Mouse (Mus musculus) Patski (cell line): ENCODE measurements around the gene Olfr522. TPM values are rescaled to one million over a fixed set of nuclear protein-coding genes. Genes with fewer than 3 reads are reported as not detected.
"Not testable (repeated sequence)": the region's sequence is repeated elsewhere in the genome, so short reads cannot be mapped to it uniquely, and the experiment has no call there.

Experiments used
- ATAC-seq: fragments of 100-300 bp; one replicate; pipeline ENCODE4 v1.8.0; 2021
- CTCF ChIA-PET: fragments of 350-600 bp; sonication (Branson Sonifier 250); formaldehyde crosslinking; loops from one replicate; lab custom pipeline; 2022; ENCODE audit warnings: inconsistent platforms; lab: Charles Lee
- POLR2A ChIA-PET: fragments of 350-600 bp; sonication (Branson Sonifier 250); formaldehyde crosslinking; loops from one replicate; lab custom pipeline; 2022; ENCODE audit warnings: antibody characterized with exemption, inconsistent platforms; lab: Charles Lee
- DNase-seq: peaks from one replicate; pipeline ENCODE4 v3.0.0-alpha.2; 2011; ENCODE audit warnings: low read depth, low spot score
- H3K27me3 ChIP-seq: fragments of 371-371 bp; one replicate; pipeline ENCODE4 v1.5.1; 2021
- CTCF ChIP-seq: fragments of 100-300 bp; IDR thresholded peaks from one replicate; pipeline ENCODE4 v1.5.1; 2021
- in situ Hi-C: fragments of 300-500 bp; cut with MboI; formaldehyde crosslinking; loops from 3 replicates; pipeline ENCODE4 v1.11.1; 2018; ENCODE audit warnings: low pct_unique_long_range_greater_than_20kb, mixed read lengths
- polyA plus RNA-seq: library from polyadenylated mRNA; unstranded; gene quantifications from one replicate; pipeline ENCODE4 v1.2.3, GENCODE M21; 2021

Gene Olfr522
- polyA plus RNA-seq, 1 experiment from 2014 or later = not detected

DNA sequence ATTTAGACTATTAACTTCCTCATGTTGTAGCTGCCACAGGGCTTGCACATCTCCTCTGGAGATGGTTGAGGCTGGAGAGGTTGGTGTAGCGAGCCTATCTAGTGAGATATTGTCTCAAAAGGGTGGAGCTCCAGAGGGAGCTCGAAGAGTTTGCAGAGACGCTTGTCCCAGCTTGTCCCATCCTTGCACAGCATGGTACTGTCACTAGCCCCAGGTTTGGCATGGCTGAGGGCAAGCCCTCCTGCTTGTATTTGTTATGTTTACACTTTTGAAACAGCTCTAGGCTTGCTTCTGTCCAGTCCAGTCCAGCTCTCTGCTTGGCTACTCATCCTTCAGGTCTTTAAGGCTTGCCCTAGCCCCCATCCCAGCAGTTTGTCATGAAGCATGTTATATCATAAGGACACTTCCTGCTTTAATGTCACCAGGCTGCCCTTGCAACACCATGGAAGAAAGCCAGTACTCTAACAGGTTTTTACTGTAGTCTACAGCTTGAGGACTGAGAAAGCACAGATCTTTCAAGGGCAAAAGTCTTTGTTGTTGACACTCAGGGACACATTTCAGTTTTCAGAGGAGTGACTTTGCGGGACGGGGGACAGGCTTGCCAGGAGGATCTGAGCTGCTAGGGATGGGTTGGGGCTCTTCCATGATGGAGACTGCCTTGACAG, 29.3 kb downstream of the Olfr522 start:
- POLR2A ChIA-PET = interaction anchor here (0.6 kb wide), 1 partner anchor 20 kb away, joined by 4 read pairs; the partner anchor contains the start of gene Sprn
- ATAC-seq = no peak
- in situ Hi-C loops = no loop called here
- no peak for DNase-seq
- no peaks in the 10 kb centered on the region for H3K27me3 ChIP-seq
- TF ChIP-seq CTCF = no peak
- CTCF ChIA-PET = no interaction called here

DNA sequence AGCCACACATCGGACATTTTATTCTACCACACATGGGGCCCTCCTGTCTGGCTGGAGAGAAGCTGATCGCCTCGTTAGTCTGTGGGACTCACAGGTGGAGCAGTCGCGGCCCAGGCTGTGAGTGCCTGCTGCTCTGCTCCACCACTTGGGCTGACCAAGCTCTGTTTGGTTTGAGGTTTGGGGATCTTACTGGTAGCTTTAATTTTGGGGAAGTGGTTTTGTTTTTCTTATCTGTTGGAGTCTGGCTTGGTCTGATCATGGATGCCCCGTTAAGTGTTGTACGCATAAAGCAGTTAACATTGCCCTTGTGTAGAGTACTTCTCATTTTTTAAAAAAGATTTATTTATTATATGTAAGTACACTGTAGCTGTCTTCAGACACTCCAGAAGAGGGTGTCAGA, 30.5 kb downstream of the Olfr522 start:
- POLR2A ChIA-PET, DNase-seq, H3K27me3 ChIP-seq, in situ Hi-C loops, ATAC-seq, CTCF ChIA-PET: not testable (repeated sequence)

DNA sequence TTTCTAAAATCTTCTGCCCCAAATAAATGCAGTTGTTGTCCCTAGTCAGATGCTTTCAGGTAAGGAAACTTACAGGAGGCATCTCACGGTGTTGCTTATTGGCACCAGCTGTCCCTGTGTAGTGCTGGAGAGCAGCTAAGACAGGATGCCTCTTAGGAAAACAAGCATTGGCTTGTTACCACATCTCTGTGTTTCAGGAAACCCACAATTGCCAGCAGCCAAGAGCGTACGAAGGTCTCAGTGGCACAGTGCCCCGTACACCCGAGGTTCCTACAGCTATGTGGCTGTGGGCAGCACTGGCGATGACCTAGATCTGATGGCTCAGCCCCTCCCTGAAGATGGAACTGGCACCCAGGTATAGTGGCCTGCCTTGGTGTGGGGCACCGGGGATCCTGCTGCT, 32.4 kb downstream of the Olfr522 start:
- POLR2A ChIA-PET = interaction anchor here (0.6 kb wide), 2 partner anchors 158 to 807 kb away, joined by 3 read pairs; no protein-coding TSS in a partner anchor
- CTCF ChIA-PET, DNase-seq, in situ Hi-C loops, H3K27me3 ChIP-seq, ATAC-seq: not testable (repeated sequence)

DNA sequence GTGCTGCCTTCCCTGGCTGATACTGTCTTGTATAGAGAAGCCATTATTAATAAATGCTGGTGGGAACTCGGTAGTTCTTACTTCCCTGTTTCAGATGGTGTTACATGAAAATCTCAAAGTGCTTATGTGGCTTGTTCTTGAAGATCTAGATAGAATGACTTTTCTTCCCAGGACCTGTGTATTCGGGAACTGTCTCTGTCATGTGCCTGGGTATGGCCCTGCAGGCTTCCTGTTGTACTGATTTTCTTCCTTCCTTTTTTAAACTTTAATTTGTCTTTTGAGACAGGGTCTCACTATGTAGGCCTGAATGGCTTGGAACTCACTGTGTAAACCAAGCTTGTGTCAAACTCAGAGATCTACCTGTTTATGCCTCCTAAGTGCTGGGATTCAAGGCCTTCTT, 36.7 kb downstream of the Olfr522 start:
- DNase-seq (no peak), ATAC-seq (no peak)
- in situ Hi-C loops = no loop called here
- ChIA-PET POLR2A (interaction anchor here (0.7 kb wide), 1 partner anchor 60 kb away, joined by 3 read pairs; no protein-coding TSS in a partner anchor), CTCF (no interaction called here)
- no peaks in the 10 kb centered on the region for H3K27me3 ChIP-seq
- no peak for TF ChIP-seq CTCF

DNA sequence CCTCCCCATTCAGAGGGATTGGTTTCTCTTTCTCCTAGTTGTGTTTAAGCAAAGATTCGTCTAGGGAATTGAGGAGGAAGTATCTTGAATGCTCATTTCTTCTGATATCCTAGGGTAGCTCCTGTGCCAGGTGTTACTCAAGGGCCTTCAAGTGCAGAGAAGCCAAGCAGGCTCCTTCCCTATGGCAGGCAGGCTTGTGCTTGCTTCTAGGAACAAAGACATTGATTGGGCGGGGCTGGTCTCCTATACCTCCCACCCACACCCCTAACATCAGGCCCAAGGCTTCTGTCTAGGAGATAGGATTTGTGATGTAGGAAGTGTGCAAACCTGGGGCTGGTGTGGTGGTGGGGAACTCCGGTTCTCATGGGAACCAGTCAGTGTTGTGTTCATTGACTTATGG, 37.6 kb downstream of the Olfr522 start:
- no peak for ATAC-seq
- DNase-seq = no peak
- ChIA-PET POLR2A (no interaction called here), CTCF (no interaction called here)
- no peak for TF ChIP-seq CTCF
- no peaks in the 10 kb centered on the region for H3K27me3 ChIP-seq
- in situ Hi-C loops = no loop called here

DNA sequence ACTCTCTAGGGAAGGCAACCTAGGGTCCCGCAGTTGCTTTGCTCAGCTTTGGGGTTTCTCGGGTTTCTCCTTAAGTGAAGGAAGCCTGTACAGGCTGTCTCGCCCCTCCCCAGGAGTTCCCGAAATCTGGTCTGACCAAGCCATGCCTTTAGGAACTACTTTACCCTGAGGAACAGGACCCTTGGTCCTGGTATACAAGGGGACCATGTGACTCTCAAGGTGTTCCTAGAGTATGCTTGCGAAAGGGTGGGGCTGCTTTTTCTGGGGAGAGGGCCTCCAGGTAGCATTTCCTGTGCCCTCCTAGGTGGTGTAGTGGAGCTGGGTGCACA, 38.6 kb downstream of the Olfr522 start:
- ChIA-PET POLR2A (interaction anchor here (0.8 to 1.9 kb wide), 2 partner anchors 10 to 13 kb away, joined by 3 to 12 read pairs; partner anchors contain the start of genes Echs1 and Paox), CTCF (no interaction called here)
- in situ Hi-C loops = no loop called here
- TF ChIP-seq CTCF = no peak
- H3K27me3 ChIP-seq = no peaks in the 10 kb centered on the region
- ATAC-seq (peak; percentile 2), DNase-seq (no peak)

DNA sequence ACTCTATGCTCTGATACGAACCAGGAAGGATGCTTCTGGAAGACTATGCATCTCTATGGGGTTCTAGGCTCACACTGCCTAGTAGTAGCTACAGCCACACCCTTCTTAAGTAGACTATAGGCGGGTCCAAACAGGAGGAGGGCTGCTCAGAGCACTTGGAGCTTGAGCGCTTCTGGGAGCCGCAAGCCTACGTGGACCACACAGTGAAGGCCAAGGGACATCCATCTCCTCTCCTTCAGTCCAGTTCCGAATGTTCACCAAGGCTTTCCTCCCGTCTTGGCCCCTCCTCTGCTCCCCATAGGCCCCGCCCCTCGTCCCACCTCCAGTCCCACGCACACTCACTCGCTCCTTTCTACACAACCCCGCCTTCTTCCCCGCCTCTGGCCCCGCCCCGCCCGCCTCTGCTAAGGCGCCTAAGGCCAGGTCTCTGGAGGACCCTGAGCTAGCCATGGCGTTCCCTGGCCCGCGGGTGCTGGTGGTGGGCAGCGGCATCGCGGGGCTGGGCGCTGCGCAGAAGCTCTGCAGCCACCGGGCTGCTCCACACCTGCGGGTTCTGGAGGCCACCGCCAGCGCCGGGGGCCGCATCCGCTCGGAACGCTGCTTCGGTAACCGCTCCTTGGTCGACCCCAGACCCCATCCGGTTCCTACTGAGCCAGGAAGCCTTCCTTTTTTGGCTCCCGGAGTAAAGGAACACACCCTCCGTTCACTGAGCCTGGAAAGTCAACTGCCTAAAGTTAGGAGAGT, 39.1 kb downstream of the Olfr522 start:
- H3K27me3 ChIP-seq = no peaks in the 10 kb centered on the region
- CTCF ChIA-PET = no interaction called here
- ATAC-seq = peak; percentile 94
- POLR2A ChIA-PET = interaction anchor here (0.6 to 1.9 kb wide), 5 partner anchors 9 to 670 kb away, joined by 3 to 16 read pairs (median 4); partner anchors contain the start of genes Echs1 and Paox
- DNase-seq = no peak
- TF ChIP-seq CTCF = no peak
- in situ Hi-C loops = no loop called here

DNA sequence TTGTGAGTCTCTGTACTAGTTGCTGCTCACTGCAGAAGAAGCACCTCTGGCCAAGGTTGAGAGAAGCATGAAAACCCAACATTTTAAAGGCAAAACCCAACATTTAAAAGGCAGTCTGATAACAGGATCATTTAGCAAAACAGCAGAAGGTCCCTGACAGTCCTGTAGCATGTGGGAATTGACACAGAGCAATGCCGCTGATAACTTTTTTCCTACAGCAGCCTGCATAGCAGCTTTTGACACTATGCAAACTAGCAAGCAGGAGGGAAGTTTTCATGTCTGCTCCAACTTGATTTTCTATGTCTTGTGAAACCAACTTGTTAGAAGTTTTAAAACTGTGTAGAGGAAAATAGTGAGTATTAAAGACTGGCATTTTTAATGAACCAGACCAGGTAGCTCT, 40.2 kb downstream of the Olfr522 start:
- no peaks in the 10 kb centered on the region for H3K27me3 ChIP-seq
- DNase-seq (no peak), ATAC-seq (no peak)
- no peak for TF ChIP-seq CTCF
- ChIA-PET CTCF (interaction anchor here (0.6 to 2.7 kb wide), 2 partner anchors 13 to 19 kb away, joined by 3 to 7 read pairs; partner anchors contain the start of gene Mtg1), POLR2A (interaction anchor here (1.9 kb wide), 1 partner anchor 8 kb away, joined by 12 read pairs; the partner anchor contains the start of genes Echs1 and Paox)
- in situ Hi-C loops = loop anchor here (25.0 kb wide), 1 partner anchor 1038 kb away; the partner anchor contains the start of gene Rnh1

DNA sequence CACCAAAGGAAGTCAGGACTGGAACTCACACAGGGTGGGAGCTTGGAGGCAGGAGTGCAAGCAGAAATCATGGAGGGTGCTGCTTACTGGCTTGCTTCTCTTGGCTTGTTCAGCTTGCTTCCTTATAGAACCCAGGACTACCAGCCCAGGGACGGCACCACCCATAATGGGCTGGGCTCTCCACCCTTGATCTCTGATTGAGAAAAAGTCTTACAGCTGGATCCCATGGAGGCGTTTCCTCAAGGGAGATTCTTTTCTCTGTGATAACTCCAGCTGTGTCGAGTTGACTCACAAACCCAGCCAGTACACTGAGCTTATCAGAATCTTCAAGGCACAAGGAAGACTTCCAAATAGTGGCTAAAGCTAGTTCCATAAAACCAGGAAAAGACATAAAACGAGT, 41.8 kb downstream of the Olfr522 start:
- ChIA-PET CTCF (interaction anchor here (2.7 kb wide), 1 partner anchor 17 kb away, joined by 7 read pairs; no protein-coding TSS in a partner anchor), POLR2A (no interaction called here)
- ATAC-seq = no peak
- in situ Hi-C loops = loop anchor here (25.0 kb wide), 1 partner anchor 1040 kb away; the partner anchor contains the start of gene Rnh1
- no peak for DNase-seq
- no peaks in the 10 kb centered on the region for H3K27me3 ChIP-seq
- TF ChIP-seq CTCF = no peak

DNA sequence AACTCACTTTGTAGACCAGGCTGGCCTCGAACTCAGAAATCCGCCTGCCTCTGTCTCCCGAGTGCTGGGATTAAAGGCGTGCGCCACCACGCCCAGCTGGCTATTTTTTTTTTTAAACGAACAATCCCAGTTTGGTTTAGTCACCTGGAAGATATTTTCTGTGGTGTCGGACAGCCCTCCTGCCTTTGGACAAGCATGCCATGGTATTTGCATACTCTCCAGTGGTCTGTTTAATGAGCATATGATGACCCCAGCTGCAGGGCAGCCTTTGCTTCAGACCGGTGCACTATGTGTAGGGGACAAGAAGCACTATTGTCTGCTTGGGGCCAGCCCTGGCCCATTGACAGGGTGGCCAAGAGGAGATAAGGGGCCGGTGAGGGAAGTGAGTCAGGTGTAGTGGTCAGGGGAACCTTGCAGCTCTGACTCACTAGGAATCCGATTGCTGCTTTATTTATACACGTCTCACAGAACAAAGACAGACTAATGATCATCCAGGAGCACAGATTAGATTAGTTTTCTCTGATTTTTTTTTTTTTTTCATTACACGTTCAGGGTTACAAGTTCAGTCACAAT, 43.1 kb downstream of the Olfr522 start:
- ChIA-PET CTCF (no interaction called here), POLR2A (no interaction called here)
- no peak for TF ChIP-seq CTCF
- ATAC-seq (no peak), DNase-seq (no peak)
- in situ Hi-C loops = loop anchor here (25.0 kb wide), 1 partner anchor 1041 kb away; the partner anchor contains the start of gene Rnh1
- no peaks in the 10 kb centered on the region for H3K27me3 ChIP-seq
